Mouse (Mus musculus): Measurements from ENCODE around the gene Lysmd4.
"Not testable (repeated sequence)": the region's sequence is repeated elsewhere in the genome, so short reads cannot be mapped to it uniquely, and the experiment has no call there.

Gene Lysmd4

DNA sequence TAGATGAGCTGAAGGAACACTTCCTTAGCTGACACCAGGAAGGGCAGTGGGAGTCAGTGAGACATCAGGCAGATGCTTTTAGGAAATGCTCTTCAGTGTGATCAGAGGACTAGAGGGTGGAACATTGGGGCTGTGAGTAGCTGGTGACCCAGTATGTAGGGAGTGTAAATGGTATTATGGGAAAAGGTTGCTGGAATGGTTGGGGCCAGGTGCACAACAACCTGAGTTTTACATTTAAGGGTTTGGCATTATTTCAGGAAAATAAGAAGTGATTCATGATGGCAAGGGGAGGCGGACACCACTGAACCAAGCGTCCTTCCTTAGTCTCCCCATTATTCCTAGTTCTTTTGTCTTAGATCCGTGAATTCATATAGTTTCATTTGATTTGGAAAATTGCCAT lies 7.4 kb downstream of the Lysmd4 start:
- intact Hi-C loops (cut with DNase I): loop anchor here (5.0 kb wide), 1 partner anchor 403 kb away; no protein-coding TSS in a partner anchor

DNA sequence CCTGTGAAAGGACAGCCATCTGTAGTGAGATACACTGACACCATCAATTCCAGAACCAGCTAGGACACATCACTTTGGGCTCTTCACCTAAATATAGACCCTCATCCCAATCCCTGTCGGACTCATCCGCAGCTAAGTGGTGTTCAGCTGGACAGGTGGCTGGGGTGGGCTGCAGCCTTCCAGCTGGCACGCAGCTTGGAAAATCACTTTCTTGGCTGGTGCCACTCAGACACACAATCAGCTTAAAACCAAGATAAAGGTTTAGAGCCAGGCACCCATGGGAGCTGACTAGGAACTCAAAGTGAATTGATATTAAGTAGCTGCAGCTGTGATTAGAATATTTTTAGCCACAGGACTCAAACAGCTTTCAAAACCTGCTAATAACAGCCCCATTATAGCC lies 7.9 kb downstream of the Lysmd4 start:
- intact Hi-C loops (cut with DNase I): no loop called here

DNA sequence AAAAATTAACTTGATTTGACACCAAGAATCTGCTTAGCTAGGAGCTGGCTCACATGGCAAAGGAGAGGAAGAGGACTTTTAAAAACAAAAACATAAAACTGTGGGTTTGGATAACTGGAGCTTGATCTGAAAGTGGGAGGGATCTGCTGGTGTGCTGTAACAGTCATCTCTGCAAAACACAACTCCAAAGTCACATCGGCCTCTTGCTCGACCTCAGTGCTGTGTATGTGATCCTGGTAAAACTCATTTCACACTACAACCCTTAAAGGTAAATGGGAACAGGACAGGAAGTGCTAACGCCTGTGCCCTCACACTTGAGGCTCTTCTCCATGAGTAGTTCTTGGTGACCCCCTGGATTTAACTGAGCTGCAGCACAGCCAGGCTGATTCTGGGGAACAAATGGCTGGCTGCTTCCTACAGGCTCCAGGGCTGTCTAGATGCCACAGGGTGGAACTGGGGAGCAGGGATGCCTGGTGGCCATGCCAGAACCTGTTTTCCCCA lies 8.3 kb downstream of the Lysmd4 start:
- intact Hi-C loops (cut with DNase I): no loop called here

DNA sequence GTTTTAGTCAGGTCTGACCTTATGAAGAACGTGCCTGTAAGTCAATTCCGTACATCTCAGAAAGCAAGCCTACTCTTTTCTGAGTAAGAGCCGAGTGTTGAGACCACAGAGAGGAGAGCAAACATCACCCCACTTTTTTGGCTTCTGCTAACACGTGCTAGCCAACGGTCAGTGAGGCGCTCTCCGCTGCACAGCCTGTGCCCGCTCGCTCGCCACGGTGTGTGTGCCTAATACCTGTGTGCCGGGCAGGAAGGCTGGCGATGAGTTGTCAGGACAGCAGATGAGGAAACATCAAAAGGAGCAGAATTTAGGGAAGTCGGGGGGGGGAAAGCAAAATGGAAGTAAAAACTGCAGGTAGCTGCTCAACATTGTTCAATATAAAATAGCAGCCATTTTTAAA lies 10.2 kb downstream of the Lysmd4 start:
- intact Hi-C loops (cut with DNase I): no loop called here

DNA sequence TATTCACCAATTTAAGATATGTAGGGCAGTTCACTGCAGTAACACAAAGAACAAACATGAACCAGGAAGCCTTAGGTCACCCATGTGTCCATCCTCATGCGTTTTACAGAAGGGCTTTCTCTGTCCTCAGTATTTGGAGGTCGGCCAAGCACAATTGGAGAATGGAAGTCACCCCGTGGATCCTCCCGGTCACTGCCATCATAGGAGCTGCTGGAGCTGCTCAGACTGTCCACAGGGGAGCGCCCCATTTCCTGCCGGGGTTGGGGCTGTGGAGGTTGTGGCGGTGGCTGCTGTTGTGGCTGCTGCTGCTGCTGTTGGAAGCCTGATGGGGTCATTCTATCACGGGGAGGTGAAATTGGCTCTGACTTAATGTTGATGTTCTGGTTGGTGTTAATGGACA lies 12.5 kb downstream of the Lysmd4 start:
- intact Hi-C loops (cut with DNase I): no loop called here

DNA sequence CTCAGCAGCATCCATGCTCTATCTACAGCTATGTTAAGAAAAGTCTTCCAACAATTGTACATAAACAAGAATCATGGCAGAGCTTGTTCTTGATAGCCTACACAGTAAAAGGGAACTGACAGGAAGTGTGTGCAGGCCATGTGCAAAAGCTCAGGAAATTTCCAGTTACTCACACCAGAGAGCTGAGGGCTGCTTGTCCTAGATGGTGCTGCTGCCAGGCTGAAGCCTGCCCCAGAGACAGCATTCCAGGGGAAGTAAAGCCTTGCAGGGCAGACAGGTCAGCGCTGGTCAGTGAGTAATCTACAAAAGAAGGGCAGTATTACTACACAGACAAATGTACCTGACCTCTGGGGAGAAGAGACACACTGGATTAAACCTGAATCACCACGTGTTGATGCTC lies 14.0 kb downstream of the Lysmd4 start:
- intact Hi-C loops (cut with DNase I): no loop called here

DNA sequence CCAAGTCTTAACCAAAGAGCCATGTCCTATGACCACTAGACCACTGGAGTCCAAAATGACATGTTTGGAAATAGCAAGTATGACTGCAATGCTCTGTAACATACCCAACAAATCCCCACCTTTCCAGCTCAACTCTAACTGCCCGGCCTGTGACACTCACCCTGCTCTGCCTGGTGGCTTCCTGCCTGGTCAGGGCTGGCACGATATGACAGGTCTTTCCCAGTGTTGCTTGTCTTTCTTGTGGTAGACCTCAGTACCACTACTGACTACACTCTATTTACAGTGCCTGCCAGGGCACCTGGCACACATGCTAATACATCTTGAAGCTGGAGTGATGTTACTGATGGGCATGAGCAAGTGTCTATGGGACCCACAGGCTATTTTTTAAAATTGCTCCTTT lies 15.4 kb downstream of the Lysmd4 start:
- intact Hi-C loops (cut with DNase I): no loop called here

DNA sequence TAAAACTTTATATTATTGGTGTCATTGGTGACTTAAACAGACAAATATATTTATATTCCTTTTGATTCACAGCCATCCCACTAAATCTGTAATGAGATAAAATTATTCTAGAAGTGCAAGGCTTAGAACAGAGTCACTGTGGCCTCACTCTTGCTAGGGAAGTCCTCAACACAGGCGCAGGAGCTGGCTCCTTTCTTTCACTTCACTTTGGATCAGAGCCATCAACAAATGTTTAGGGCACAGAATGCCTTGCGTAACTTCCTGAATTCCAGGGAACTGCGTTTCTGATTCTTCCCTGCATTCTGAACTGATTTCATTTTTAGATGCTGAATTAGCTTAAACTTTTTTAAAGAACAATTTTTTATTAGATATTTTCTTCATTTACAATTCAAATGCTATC lies 19.6 kb downstream of the Lysmd4 start:
- intact Hi-C loops (cut with DNase I): loop anchor here (5.0 kb wide), 3 partner anchors 130 to 390 kb away; partner anchors contain the start of gene Mef2a

DNA sequence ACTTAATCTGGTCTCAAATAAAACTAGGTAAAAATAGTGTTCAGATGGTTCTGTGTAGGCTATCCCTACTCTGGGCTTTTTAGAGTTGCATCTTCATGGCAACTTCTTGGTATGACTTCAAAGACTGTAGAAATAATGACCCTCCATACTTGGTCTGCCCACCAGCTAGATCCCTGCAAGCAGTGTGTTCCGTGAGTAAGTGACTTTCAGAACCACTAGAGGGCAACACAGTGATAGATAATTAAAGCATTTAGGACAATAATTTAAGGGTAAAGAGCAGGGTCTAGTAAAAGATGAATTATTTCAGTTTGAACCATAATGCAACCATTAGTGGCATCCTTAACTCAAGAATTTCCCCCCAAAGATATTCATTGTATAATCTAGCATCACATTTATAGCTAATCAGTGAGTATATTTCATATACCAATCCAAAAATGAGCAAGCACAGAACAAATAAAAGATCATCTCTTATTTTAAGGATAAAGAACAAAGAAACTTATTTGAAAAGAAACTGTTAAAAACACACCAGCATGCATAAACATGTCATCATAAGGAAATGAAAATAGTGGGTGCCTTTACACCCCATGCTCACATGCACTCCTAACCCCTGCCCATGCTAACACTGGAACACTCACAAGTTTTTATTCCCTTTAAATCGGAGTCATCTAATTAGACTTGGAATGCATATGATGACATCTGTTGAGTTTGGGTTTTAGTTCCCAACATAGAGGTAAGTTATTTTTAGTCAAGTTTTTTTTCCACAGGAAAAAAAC lies 21.0 kb downstream of the Lysmd4 start:
- intact Hi-C loops (cut with DNase I): loop anchor here (5.0 kb wide), 3 partner anchors 129 to 389 kb away; partner anchors contain the start of gene Mef2a

DNA sequence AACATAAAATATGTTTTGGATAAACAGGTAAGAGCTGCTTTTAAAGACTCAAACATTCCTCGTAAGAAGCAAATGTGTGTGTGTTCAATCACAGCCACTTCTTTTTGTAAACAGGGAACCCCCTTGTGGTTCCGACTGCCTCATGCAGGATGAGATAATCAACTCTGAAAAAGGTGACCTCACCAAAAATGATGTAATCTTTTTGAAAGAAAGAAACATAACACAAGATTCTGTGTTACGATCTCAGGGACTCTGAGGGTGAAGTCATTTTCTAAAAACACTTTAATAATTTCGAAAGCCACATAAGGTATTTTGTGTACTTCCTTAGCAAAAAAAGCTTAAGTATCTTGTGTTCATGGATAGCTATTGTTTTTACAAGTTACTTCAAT lies 21.5 kb downstream of the Lysmd4 start:
- intact Hi-C loops (cut with DNase I): loop anchor here (5.0 kb wide), 3 partner anchors 128 to 388 kb away; partner anchors contain the start of gene Mef2a

DNA sequence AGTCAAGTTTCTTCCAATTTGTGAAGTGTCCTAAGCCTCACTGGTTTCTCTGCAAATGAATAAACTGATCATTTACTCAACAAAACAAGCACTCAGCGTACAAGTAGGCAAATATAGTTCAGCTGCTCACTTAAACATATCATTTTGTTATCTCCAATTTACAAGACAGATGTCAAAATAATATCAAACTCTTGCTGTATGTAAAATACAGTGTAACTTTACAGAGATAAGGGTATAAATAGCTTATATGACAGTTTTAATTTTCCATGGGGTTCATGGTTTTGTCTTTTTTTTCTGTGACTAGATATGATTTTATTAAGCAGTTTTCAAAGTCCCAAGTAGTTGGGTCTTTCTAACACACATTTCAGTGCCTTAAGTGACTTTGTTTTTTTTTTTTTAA lies 22.9 kb downstream of the Lysmd4 start:
- intact Hi-C loops (cut with DNase I): no loop called here

DNA sequence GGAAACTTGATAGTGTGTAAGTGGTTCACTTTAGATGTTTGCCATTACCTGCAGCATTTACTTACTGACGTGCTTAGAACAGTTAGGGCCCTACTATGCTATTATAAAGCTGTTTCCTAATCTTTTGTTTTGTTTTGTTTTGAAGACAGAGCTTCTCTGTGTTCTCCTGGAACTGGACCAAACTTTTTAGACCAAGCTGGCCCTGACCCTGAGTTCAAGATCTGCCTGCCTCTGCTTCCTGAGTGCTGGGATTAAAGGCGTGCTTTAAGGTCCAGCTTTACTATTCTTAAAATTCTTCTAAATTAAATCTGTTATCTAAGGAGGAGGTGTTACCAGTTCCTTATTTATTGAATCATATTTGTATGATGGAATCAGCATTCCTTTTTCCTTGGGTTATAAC lies 23.7 kb downstream of the Lysmd4 start:
- intact Hi-C loops (cut with DNase I): no loop called here

DNA sequence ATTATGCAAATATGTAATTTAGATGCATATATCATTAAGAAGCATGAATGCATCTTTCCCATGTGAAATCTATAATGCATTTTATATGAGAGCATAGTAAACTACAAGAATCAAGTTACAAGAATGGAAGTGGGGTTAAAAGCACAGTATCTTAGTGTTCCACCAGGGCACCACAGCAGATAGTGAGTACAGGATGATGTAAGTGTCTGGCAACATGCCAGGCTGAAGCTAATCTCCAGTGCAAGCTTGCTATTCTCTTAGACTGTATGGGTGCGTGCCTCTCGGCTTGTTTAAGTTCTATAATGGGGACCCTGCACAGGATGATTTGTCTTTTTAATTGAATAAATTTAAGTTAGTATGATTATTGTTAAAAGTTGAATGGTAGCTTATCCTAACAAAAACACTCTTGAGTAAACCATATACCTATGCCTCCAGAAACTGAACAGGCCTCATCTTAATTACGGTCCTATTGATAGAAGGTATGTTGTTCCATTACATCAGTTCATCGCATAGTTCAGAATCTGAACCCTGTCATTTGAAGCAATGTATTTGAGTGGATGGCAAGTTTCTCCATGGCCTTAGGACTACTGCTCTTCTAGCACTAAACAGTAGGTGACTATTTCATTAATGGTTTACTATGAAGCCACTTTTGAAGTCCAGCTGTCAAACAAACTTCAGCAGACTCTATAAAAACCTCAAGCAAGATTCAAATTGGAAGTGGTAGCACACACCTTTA lies 37.7 kb downstream of the Lysmd4 start:
- intact Hi-C loops (cut with DNase I): no loop called here

DNA sequence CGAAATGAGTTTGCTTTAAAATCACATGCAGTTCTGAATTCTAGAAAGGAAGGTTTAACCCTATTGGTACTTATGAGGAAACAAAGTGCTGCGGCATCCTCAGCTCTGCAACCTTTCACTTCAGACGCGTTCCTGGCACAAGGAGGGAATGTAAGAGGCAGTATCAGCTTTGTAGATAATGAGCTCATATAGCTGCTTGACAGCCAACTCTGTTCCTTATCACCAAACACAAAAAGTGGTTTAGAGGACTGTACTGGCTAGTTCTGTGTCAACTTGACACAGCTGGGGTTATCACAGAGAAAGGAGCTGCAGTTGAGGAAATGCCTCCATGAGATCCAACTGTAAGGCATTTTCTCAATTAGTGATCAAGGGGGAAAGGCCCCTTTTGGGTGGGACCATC lies 48.1 kb downstream of the Lysmd4 start:
- intact Hi-C loops (cut with DNase I): not testable (repeated sequence)

DNA sequence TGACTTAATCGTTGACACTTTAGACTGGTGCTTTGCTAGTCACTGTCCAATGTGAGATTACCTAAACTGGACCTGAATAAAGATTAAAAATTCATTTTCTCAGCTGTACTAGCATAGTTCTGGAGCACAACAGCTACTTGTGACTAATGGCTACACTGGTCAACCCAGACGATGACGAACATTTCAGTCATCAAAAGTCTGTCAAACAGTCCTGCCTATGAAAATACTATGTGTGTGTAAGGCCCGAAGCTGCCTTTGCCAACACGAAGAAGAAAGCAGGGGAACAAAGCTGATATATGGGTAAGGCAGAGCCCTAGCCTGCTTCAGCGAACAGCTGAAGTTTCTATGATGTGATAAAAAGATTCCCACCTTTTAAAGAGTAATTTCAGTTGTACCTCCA lies 61.2 kb downstream of the Lysmd4 start:
- intact Hi-C loops (cut with DNase I): no loop called here

DNA sequence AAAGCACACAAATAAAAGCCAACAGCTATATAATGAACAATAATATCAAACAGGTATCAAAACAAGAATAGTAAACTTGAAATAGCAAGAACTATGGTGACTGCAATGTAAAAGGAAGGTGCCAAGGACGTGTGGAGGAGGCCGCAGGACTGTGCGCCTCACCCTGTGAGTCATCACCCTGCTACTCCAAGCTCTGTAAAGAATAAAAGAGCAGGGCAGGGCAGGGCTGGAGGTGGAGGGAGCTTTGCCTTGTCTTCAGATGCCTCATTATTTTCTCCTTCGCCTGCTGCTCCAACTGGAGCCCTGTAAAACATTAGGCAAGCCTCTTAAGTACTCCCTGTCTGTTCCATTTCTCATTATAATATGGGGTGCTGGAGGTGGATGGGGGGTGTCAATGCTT lies 65.1 kb downstream of the Lysmd4 start:
- intact Hi-C loops (cut with DNase I): no loop called here

DNA sequence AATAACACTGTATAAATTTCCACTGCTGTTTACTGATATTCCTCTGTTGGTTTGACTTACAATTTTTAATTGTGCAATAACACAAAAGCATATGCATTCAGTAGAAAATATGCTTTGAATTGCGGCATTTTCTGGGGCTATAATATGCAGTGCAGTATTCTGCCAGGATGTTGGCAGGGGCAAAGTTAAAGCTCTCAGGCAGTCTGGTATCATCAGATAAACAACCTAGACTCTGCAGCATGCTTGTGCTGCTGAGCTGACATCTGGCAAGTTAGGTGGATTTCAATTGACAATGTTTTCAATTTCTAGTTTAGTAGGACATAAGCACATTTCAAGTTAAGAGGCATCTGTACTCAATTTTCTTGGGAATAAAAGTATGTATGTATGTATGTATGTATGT lies 69.0 kb downstream of the Lysmd4 start:
- intact Hi-C loops (cut with DNase I): no loop called here

DNA sequence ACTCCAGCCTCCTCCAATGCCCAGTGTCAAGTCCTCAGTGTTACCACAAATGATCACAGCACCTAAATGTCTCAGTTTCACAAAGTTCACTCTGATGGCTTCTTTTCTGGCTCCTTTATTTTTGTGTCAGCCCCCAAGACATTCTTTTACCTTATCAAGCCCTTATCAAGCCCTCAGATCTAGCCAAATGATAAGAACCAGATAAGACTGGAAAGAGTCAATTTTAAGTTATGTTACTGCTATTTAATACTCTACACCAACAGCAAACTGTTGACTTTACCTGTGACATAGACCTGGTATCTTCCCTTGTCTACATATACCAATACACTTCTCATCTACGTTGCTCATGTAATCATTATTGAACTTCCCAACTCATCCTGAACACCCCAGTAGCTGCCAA lies 74.1 kb downstream of the Lysmd4 start:
- intact Hi-C loops (cut with DNase I): no loop called here

DNA sequence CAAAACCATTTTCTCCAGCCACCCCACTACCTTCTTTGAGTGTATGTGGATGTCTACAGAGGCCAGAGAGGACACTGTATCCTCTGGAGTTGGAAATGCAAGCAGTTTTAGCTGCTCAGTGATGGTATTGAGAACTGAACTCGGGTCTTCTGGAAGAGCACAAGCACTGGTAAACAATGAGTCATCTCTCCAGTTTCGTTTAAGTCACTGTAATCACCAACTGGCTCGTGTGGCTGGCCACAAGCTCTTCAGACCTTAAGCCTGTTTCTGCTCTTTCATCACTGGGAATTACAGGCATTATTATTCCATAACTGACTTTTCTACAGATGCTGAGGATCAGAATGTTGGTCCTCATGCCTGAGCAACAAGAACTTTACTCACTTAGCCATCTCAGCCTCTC lies 82.6 kb downstream of the Lysmd4 start:
- intact Hi-C loops (cut with DNase I): no loop called here

DNA sequence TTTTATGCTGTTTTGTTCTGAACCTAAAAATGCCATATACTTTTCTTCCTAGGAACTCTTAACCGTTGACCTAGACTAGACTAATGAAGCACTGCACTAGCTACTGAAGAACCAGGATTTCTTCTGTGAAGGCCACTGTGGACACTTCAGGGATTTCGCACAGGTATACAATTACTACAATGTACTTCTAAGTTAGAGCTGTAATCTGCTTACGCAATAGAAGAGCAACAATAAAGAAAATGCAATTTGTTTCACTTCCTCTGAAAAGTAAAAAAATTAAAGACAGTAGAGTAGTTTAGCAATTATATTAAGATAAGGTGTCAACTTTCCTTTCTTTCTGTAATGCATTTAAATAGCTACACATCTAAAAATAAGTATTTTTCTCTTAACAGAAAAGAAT lies 84.7 kb downstream of the Lysmd4 start:
- intact Hi-C loops (cut with DNase I): no loop called here

DNA sequence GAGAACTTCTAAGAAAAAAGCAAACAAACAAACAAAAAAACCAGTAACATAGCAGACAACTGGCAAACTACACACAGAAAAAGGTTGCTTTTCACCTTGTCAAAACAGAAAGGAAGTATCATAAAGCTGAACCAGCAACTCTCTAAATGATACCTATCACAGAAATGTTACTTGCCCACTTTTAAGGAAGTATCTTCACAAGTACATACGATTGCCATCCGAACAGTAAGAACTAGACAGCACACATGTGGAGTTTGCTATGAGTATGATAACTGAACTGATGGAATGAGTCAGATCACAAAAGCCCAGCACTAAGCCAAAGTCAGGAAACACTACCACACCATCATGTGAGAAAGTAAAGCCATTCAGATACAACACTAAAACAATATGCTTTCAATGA lies 85.8 kb downstream of the Lysmd4 start:
- intact Hi-C loops (cut with DNase I): no loop called here

DNA sequence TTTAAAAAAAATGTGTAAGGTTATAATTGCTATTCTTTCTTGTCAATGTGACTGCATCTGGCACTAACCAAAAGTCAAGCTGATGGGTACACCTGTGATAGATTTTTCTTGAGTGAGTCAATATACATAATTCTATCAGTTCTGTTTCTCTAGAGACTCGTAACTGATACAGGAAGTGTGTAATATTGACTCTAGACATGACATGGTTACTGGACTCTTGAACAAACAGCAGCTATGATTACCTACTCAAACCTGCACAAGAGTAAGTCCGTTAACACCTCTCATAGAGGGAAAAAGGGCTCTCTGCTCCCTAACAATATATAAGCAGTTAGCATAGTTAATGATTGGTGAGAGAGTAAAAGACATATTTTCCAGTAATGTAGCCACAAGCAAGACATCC lies 87.8 kb downstream of the Lysmd4 start:
- intact Hi-C loops (cut with DNase I): no loop called here

DNA sequence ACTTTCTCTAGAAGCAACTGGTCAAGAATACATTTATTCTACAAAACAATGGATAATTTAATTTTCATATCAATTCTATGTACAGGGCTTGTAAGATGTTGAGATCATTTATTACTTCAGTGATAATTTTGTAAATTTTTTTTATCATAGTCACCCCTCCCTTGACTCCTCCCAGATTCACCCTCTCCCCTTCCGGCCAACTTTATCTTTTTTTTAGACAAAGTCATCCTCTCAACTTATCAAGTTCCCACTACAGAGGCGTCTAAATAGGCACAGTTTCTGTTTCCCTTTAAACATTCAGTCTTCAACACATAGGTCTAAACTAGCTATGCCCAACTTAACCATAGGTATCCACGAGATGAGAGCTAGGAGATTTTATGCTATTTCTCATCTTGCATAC lies 90.9 kb downstream of the Lysmd4 start:
- intact Hi-C loops (cut with DNase I): no loop called here

All from adrenal gland (tissue).